Mouse (Mus musculus) macrophage (primary cell): ENCODE data around the gene Jaml. TPM values are rescaled to one million over a fixed set of nuclear protein-coding genes. Genes with fewer than 3 reads are reported as not detected.
"Not testable (repeated sequence)": the region's sequence is repeated elsewhere in the genome, so short reads cannot be mapped to it uniquely, and the experiment has no call there.

Experiments used
- H3K27ac ChIP-seq: fragments of 350-480 bp; formaldehyde crosslinking; 2 replicates; pipeline ENCODE4 v1.9.0; 2021
- H3K36me3 ChIP-seq: fragments of 350-480 bp; formaldehyde crosslinking; 2 replicates; pipeline ENCODE4 v1.9.0; 2021; ENCODE audit errors: inconsistent target
- H3K4me3 ChIP-seq: fragments of 350-480 bp; formaldehyde crosslinking; 2 replicates; pipeline ENCODE4 v1.9.0; 2021; ENCODE audit errors: inconsistent target
- H3K79me2 ChIP-seq: fragments of 350-480 bp; formaldehyde crosslinking; 2 replicates; pipeline ENCODE4 v1.9.0; 2021; ENCODE audit errors: inconsistent target
- WGBS: methylation state at CpG from one replicate; pipeline ENCODE4 v1.1.7; 2026; ENCODE audit warnings: inconsistent platforms; ENCODE audit not compliant: missing documents; 5-methylcytosine and 5-hydroxymethylcytosine counted together
- polyA plus RNA-seq: library from polyadenylated mRNA; stranded (reverse); fragments of 250-400 nt; gene quantifications from 3 replicates; pipeline ENCODE4 v1.2.4, GENCODE M21; 2018; ENCODE audit warnings: inconsistent platforms
- total RNA-seq, 78 experiments: library from RNA; depleted of rRNA; stranded (reverse); fragments of 250-400 nt; gene quantifications; 1 replicate in 9 of 78; 2 replicates in 24 of 78; 3 replicates in 43 of 78; 4 replicates in 2 of 78; pipeline ENCODE4 v1.2.4; 2018; ENCODE audit warnings: inconsistent platforms in 56 of 78

Jaml gene
- total RNA-seq (2018; cell fraction: chromatin; rRNA removed) = 1 to 10 TPM in 6 of 26 experiments, under 1 TPM in 4, not detected in 16; 0.35 to 2.6 (median 1.3) TPM
- 1 to 10 TPM in 19 of 26 experiments, under 1 TPM in 7; 0.41 to 6.0 (median 1.2) TPM for total RNA-seq (2018; cell fraction: cytosol; rRNA removed)
- total RNA-seq (2018; cell fraction: nucleus; rRNA removed) = 1 to 10 TPM in 24 of 26 experiments, under 1 TPM in 2; 0.71 to 6.6 (median 2.0) TPM
- polyA plus RNA-seq = 0.38 to 11.1 TPM (median 3.0 TPM) in 3 replicates

GRCm38 (mm10) chr9:45079011-45079410, at the start of gene Jaml:
Gene Jaml, plus strand, starts transcription at chr9:45079183.
- 11% methylated on average over 5 of the region's 5 CpGs for WGBS
- H3K27ac ChIP-seq = no peak within 1 kb of the TSS
- H3K36me3 ChIP-seq = no peaks in the 10 kb centered on the region
- H3K4me3 ChIP-seq = no peak within 1 kb of the TSS
- no peaks in the 10 kb centered on the region for H3K79me2 ChIP-seq

- H3K4me3 ChIP-seq = no peak overlapping the region
- H3K27ac ChIP-seq = no peak overlapping the region
Measured at GRCm38 (mm10) chr9:45030341-45030740, 48.6 kb upstream of the Jaml start.

DNA sequence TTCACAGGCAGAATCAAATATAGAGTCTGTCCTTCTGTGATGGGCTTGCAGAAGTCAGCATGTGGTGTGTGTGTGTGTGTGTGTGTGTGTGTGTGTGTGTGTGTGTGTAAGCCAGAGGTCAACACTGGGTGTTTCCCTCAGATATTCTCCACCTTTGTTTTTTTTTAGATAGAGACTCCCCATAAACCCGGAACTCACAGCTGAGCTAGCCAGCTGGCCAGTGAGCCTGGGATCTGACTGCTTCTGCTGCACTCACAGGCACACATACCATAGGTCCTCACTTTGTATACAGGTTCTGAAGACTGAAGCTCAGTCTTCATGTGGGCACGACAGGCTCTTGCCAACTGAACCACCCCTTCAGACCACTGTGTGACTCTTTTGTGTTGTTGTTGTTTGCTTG, 46.7 kb upstream of the Jaml start:
- no peak overlapping the region for H3K4me3 ChIP-seq
- WGBS = 60% methylated on average over 1 of the region's 2 CpGs
- no peaks in the 10 kb centered on the region for H3K36me3 ChIP-seq
- H3K27ac ChIP-seq = no peak overlapping the region
- H3K79me2 ChIP-seq = no peaks in the 10 kb centered on the region

More at GRCm38 (mm10) chr9:45030341-45030740, 48.6 kb upstream of the Jaml start:
- WGBS = 49% methylated on average over 6 of the region's 6 CpGs
- H3K79me2 ChIP-seq = no peaks in the 10 kb centered on the region
- no peaks in the 10 kb centered on the region for H3K36me3 ChIP-seq

GRCm38 (mm10) chr9:45034526-45034925, 44.5 kb upstream of the Jaml start:
- H3K36me3 ChIP-seq = no peaks in the 10 kb centered on the region
- 91% methylated on average over 3 of the region's 3 CpGs for WGBS
- H3K79me2 ChIP-seq = no peaks in the 10 kb centered on the region
- H3K4me3 ChIP-seq = no peak overlapping the region
- no peak overlapping the region for H3K27ac ChIP-seq

- not testable (repeated sequence) for H3K4me3 ChIP-seq, H3K79me2 ChIP-seq, H3K27ac ChIP-seq, H3K36me3 ChIP-seq
- 63% methylated on average over 1 of the region's 1 CpGs for WGBS
Measured at GRCm38 (mm10) chr9:45037803-45038202, 41.2 kb upstream of the Jaml start.

- Histone ChIP-seq H3K79me2 (no peaks in the 10 kb centered on the region), H3K36me3 (no peaks in the 10 kb centered on the region), H3K4me3 (no peak within 1 kb of the TSS), H3K27ac (no peak within 1 kb of the TSS)
- WGBS = 70% methylated on average over 5 of the region's 5 CpGs
Measured at GRCm38 (mm10) chr9:45039499-45039898, 39.5 kb upstream of the Jaml start, which contains the start of gene Mpzl2. Gene Mpzl2, plus strand, starts transcription at chr9:45039799.

DNA sequence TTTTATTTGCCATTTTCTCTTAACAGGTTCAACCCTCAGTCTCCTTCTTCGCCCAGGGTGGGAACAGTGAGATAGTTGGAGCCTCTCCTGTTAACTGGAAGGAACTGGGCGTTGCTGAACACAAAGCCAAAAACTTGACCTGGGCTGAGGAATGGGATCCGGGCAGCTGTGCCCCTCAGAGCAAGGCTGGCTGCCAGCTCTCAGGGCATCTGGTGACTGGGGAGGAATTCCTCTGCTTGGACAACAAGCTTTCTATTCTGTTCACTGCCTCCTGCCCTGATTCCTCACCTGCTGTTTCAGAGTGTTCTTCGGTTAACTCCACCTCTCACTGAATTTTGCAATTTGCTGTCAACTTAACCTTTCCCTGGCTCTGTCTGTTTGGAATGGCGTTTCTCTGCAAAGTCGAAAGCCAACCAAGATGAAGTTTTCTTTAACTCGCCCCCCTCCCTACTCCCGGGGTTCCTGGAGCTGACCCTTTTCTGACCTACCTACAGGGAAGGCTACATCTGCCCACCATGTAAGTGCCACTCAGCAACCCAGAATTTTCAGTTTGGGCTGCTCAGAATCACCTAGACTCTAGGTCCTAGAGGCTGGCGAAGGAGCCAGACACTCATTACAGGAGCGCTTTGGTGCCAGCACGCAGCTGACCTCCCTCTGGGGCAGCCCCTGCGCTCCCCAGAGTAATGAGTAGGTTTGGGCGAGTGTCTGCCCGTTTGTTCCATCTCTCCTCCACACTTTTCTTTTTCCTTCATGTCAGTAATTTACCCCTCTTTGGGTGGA, 38.7 kb upstream of the Jaml start:
- Histone ChIP-seq H3K79me2 (no peaks in the 10 kb centered on the region), H3K4me3 (no peak overlapping the region), H3K27ac (no peak overlapping the region), H3K36me3 (no peaks in the 10 kb centered on the region)
- WGBS = 21% methylated on average over 14 of the region's 14 CpGs

- 6% methylated on average over 9 of the region's 17 CpGs for WGBS
- no peak overlapping the region for H3K4me3 ChIP-seq
- H3K36me3 ChIP-seq = no peaks in the 10 kb centered on the region
- no peaks in the 10 kb centered on the region for H3K79me2 ChIP-seq
- no peak overlapping the region for H3K27ac ChIP-seq
Measured at GRCm38 (mm10) chr9:45041131-45041838, 37.7 kb upstream of the Jaml start.

DNA sequence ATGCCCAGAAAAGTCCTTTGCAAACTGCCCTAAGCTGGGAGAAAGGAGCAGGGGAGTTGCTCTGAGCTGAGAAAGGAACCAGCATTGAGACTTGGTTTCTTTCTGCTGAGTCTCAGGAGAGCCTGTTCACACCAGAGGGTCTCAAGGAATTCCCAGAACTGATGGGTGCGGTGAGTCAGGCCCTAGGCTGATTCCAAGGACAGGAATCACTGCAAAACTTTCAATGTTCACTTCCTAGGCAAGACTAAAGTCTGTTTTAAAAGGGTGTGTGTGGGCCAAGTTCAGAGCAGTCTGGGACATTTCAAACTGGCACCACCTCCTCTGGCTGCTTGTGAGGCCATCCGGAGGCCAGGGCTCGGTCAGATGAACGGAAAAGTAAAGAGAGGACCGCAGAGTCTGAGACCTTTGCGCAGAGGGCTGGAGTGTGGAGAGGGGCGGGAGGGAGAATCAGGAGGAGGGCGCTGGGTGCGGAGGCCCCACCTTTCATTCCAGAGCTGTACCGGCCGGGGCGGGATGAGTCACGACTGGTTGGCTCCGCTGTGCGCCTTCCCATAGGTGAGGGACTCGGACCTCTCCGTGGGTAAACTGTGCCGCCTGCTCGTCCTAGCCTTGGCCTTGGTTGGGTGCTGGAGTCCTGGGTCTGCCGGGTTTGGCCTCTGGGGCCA, 36.8 kb upstream of the Jaml start:
- Histone ChIP-seq H3K79me2 (no peaks in the 10 kb centered on the region), H3K36me3 (no peaks in the 10 kb centered on the region), H3K4me3 (no peak overlapping the region), H3K27ac (no peak overlapping the region)
- WGBS = 6% methylated on average over 20 of the region's 20 CpGs

GRCm38 (mm10) chr9:45042947-45043346, 36.0 kb upstream of the Jaml start:
- H3K4me3 ChIP-seq = no peak overlapping the region
- no peaks in the 10 kb centered on the region for H3K79me2 ChIP-seq
- 5% methylated on average over 10 of the region's 10 CpGs for WGBS
- no peaks in the 10 kb centered on the region for H3K36me3 ChIP-seq
- no peak overlapping the region for H3K27ac ChIP-seq

- WGBS = 89% methylated on average over 16 of the region's 16 CpGs
- H3K4me3 ChIP-seq = no peak overlapping the region
Measured at GRCm38 (mm10) chr9:45046973-45047372, 32.0 kb upstream of the Jaml start.

DNA sequence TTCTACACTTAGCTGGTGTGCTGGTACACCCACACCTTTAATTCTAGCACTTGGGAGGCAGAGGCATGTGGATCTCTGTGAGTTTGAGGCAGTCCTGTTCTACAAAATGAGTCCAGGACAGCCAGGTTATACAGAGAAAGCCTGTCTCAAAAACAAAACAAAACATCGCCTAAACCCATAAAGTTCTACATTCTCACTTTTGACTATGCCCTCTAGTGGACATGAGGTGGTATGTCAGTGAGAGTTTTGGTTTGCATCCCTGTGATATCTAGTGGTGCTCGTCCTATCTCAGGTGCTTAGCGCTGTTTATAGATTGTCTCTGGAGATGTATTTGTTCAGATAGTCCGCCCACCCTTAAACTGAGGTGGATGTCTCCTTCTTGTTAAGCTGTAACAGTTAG, 30.5 kb upstream of the Jaml start:
- no peaks in the 10 kb centered on the region for H3K36me3 ChIP-seq
- WGBS = 16% methylated on average over 4 of the region's 4 CpGs
- H3K79me2 ChIP-seq = no peaks in the 10 kb centered on the region
- no peak overlapping the region for H3K4me3 ChIP-seq
- H3K27ac ChIP-seq = no peak overlapping the region

More at GRCm38 (mm10) chr9:45046973-45047372, 32.0 kb upstream of the Jaml start:
- Histone ChIP-seq H3K27ac (no peak overlapping the region), H3K79me2 (no peaks in the 10 kb centered on the region), H3K36me3 (no peaks in the 10 kb centered on the region)

DNA sequence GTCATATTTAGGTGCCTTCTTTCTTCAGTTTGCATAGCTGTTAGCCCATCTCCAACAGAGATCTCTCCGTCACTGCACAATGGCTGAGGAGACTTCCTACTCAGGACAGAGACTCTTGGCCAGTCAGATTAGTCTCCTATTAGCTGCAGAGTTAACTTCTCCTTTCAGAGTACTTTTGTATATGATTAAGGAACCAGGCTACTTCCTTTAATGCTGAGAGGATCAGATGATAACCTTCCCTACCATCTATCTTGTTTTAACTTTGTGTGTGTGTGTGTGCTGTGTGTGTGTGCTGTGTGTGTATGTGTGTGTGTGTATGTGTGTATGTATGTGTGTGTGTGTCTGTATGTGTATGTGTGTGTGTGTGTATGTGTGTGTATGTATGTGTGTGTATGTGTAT, 29.3 kb upstream of the Jaml start:
- H3K27ac ChIP-seq = no peak overlapping the region
- H3K36me3 ChIP-seq = no peaks in the 10 kb centered on the region
- WGBS = 6% methylated on average over 1 of the region's 1 CpGs

DNA sequence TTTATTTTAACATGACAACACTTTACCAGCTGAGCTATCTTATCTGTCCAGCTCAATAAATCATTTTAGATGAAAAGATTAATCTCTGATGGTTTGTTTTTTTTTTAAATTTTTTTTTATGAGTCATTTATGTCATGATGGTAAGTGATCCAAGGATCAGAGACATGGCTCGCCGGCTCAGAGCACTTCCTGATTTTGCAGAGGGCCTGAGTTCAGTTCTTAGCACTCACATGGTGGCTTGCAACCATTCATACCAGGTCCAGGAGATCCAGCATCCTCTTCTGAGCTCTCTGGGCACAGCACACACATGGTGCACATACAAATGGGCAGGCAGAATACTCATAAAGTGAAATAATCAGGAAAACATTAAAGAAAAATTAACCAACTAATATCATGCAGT, 28.7 kb upstream of the Jaml start:
- H3K79me2 ChIP-seq = no peaks in the 10 kb centered on the region
- H3K36me3 ChIP-seq = no peaks in the 10 kb centered on the region
- no peak overlapping the region for H3K4me3 ChIP-seq
- no peak overlapping the region for H3K27ac ChIP-seq
- WGBS = 63% methylated on average over 2 of the region's 2 CpGs

More for the DNA sequence above, 29.3 kb upstream of the Jaml start:
- no peaks in the 10 kb centered on the region for H3K79me2 ChIP-seq
- no peak overlapping the region for H3K4me3 ChIP-seq
